Mouse (Mus musculus): ENCODE results near the gene Hyal4. TPM values are rescaled to one million over a fixed set of nuclear protein-coding genes. Genes with fewer than 3 reads are reported as not detected.

The Hyal4 gene
- total RNA-seq (2014; rRNA removed), result not detected in 2 replicates
- not detected in 2 replicates for polyA plus RNA-seq (2015; fragmentation: Nextera tagmentation; extraction: Ambion mirVana)

- TF ChIP-seq CTCF (IDR thresholded peaks at IDR 0.05; ENCODE audit: low read depth), result no peak
- H3K27me3 ChIP-seq (ENCODE audit: insufficient read depth, low read length), result no peaks in the 10 kb centered on the region
- no peaks in the 10 kb centered on the region for H3K36me3 ChIP-seq (ENCODE audit: insufficient read depth, low read length)
- no peak within 1 kb of the TSS for H3K27ac ChIP-seq
- no peaks in the 10 kb centered on the region for H3K9me3 ChIP-seq (ENCODE audit: low read length)
- H3K4me2 ChIP-seq (ENCODE audit: low read depth, low read length), result no peak within 1 kb of the TSS
- no peak for ATAC-seq
- H3K4me3 ChIP-seq (ENCODE audit: low read length), result no peak within 1 kb of the TSS
- no peak within 1 kb of the TSS for H3K9ac ChIP-seq (replicated peaks; ENCODE audit: low read length)
- DNase-seq (ENCODE audit: low spot score), result no peak
- no peaks in the 10 kb centered on the region for H3K4me1 ChIP-seq (ENCODE audit: insufficient read depth, low read length)
- WGBS, result 86% methylated on average over 4 of the region's 4 CpGs
Measured at GRCm38 (mm10) chr6:24748029-24748428, at the start of gene Hyal4. Gene Hyal4 (plus strand): TSS chr6:24748329.

DNA sequence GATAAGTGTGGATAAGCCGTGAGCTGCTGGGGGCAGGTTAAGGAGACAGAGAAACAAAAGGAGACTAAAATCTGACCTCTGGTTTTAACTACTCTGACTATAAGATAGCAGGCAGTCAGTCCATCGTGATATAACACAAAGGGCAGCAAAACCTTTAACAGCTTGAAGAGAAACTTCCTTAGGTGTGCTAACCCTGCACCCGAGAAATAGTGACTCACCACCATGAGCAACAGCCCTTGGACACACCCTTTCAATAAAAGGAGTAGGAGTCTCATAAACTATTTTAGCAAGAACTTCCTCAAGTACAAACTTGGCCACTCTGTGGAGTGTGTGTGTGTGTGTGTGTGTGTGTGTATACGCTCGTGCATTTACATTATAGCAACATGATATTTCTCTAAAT lies 41.0 kb upstream of the Hyal4 start:
- H3K4me1 ChIP-seq (ENCODE audit: insufficient read depth, low read length), result no peaks in the 10 kb centered on the region
- no peak for DNase-seq (ENCODE audit: low spot score)
- no peak for ATAC-seq
- H3K4me3 ChIP-seq (ENCODE audit: low read length), result no peak overlapping the region
- H3K27me3 ChIP-seq (ENCODE audit: insufficient read depth, low read length), result no peaks in the 10 kb centered on the region
- no peaks in the 10 kb centered on the region for H3K9me3 ChIP-seq (ENCODE audit: low read length)
- TF ChIP-seq CTCF (IDR thresholded peaks at IDR 0.05; ENCODE audit: low read depth), result no peak
- H3K9ac ChIP-seq (replicated peaks; ENCODE audit: low read length), result no peak overlapping the region
- no peak overlapping the region for H3K4me2 ChIP-seq (ENCODE audit: low read depth, low read length)
- no peaks in the 10 kb centered on the region for H3K36me3 ChIP-seq (ENCODE audit: insufficient read depth, low read length)
- H3K27ac ChIP-seq, result no peak overlapping the region
- 90% methylated on average over 5 of the region's 5 CpGs for WGBS

- Histone ChIP-seq H3K36me3 (ENCODE audit: insufficient read depth, low read length) (no peaks in the 10 kb centered on the region), H3K9ac (replicated peaks; ENCODE audit: low read length) (no peak overlapping the region), H3K4me3 (ENCODE audit: low read length) (no peak overlapping the region), H3K4me2 (ENCODE audit: low read depth, low read length) (no peak overlapping the region), H3K27me3 (ENCODE audit: insufficient read depth, low read length) (no peaks in the 10 kb centered on the region), H3K27ac (no peak overlapping the region), H3K9me3 (ENCODE audit: low read length) (no peaks in the 10 kb centered on the region), H3K4me1 (ENCODE audit: insufficient read depth, low read length) (no peaks in the 10 kb centered on the region)
- DNase-seq (ENCODE audit: low spot score) (no peak), ATAC-seq (no peak)
- 73% methylated on average over 2 of the region's 2 CpGs for WGBS
- TF ChIP-seq CTCF (IDR thresholded peaks at IDR 0.05; ENCODE audit: low read depth), result no peak
Measured at GRCm38 (mm10) chr6:24707499-24707898, 40.6 kb upstream of the Hyal4 start.

DNA sequence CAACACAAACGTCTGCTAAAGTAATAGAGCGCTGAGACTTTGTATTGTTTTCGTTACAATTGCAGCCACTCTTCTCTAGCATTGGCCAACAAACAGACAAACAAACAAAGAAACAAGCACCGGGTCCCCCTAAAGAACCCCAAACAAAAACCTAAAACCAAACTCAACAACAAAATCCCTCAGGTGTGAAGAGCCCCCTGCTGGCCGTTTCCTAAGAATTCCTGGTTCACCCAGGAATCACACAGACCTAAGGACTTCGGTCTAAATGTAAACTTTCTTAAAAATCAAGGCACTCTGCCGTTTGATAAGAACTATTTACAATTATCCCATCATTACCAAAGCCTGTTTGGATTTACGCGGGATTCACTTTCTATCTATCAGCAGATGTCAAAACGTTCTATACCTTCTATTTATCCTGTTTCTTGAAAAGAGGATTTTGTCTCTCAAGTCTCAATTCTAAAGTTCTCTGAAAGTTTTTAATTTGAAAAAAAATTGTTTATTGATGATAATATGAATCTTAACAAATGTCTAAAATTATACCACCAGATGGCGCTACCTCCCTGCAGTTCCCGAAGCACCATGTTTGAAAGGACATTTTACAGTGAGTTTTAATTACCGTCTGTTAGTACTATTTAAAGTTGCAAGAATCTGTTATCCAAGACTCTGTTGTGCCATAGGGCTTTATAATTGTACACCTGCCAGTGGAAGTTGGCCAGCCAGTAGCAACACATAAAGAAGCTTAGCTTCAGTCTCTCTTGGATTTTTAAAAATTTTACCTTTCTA lies 26.6 kb upstream of the Hyal4 start:
- peak; percentile 82 for DNase-seq (ENCODE audit: low spot score)
- Histone ChIP-seq H3K9ac (replicated peaks; ENCODE audit: low read length) (no peak overlapping the region), H3K4me1 (ENCODE audit: insufficient read depth, low read length) (no peaks in the 10 kb centered on the region), H3K4me3 (ENCODE audit: low read length) (no peak overlapping the region), H3K27ac (no peak overlapping the region), H3K9me3 (ENCODE audit: low read length) (no peaks in the 10 kb centered on the region), H3K4me2 (ENCODE audit: low read depth, low read length) (0 out of 2 replicates have a peak overlapping the region, but pooled peaks have one; percentile 30), H3K36me3 (ENCODE audit: insufficient read depth, low read length) (no peaks in the 10 kb centered on the region), H3K27me3 (ENCODE audit: insufficient read depth, low read length) (no peaks in the 10 kb centered on the region)
- peak; percentile 75 for TF ChIP-seq CTCF (IDR thresholded peaks at IDR 0.05; ENCODE audit: low read depth)
- 31% methylated on average over 13 of the region's 13 CpGs for WGBS
- 0 out of 2 replicates have a peak, but pooled peaks have one; percentile 43 for ATAC-seq

DNA sequence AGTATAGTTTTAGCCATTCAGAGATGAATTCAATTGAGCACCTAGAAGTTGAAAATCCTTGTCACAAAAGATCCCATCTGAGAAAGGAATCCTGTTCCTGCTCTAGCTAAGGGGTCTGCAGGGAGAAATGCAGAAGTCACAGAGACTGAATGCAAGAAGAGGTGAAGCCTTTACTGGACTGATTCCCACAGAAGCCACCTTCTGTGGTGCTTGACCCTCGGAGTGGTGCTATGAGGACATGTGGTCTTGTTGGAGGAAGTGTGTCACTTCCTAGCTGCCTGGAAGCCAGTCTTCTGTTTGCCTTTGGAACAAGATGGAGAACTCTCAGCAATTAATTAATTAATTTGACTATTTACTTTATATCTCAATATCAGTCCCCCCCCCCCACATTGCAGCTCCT lies 20.0 kb upstream of the Hyal4 start:
- no peak overlapping the region for H3K4me3 ChIP-seq (ENCODE audit: low read length)
- TF ChIP-seq CTCF (IDR thresholded peaks at IDR 0.05; ENCODE audit: low read depth), result no peak
- ATAC-seq, result no peak
- no peaks in the 10 kb centered on the region for H3K9me3 ChIP-seq (ENCODE audit: low read length)
- no peak overlapping the region for H3K4me2 ChIP-seq (ENCODE audit: low read depth, low read length)
- no peaks in the 10 kb centered on the region for H3K4me1 ChIP-seq (ENCODE audit: insufficient read depth, low read length)
- H3K27ac ChIP-seq, result no peak overlapping the region
- no peak overlapping the region for H3K9ac ChIP-seq (replicated peaks; ENCODE audit: low read length)
- no peaks in the 10 kb centered on the region for H3K27me3 ChIP-seq (ENCODE audit: insufficient read depth, low read length)
- WGBS, result 71% methylated on average over 1 of the region's 1 CpGs
- no peaks in the 10 kb centered on the region for H3K36me3 ChIP-seq (ENCODE audit: insufficient read depth, low read length)
- DNase-seq (ENCODE audit: low spot score), result no peak

- Histone ChIP-seq H3K4me1 (ENCODE audit: insufficient read depth, low read length) (no peaks in the 10 kb centered on the region), H3K9ac (replicated peaks; ENCODE audit: low read length) (no peak within 1 kb of the TSS), H3K4me3 (ENCODE audit: low read length) (no peak within 1 kb of the TSS), H3K9me3 (ENCODE audit: low read length) (no peaks in the 10 kb centered on the region), H3K4me2 (ENCODE audit: low read depth, low read length) (no peak within 1 kb of the TSS), H3K27ac (no peak within 1 kb of the TSS), H3K27me3 (ENCODE audit: insufficient read depth, low read length) (no peaks in the 10 kb centered on the region), H3K36me3 (ENCODE audit: insufficient read depth, low read length) (no peaks in the 10 kb centered on the region)
- no peak for TF ChIP-seq CTCF (IDR thresholded peaks at IDR 0.05; ENCODE audit: low read depth)
- WGBS, result 77% methylated on average over 3 of the region's 3 CpGs
- DNase-seq (ENCODE audit: low spot score) (no peak), ATAC-seq (no peak)
Measured at GRCm38 (mm10) chr6:24732945-24733344, 15.2 kb upstream of the Hyal4 start, which contains the start of gene Hyal6. Gene Hyal6 (plus strand): TSS chr6:24733245.

- DNase-seq (ENCODE audit: low spot score), result no peak
- TF ChIP-seq CTCF (IDR thresholded peaks at IDR 0.05; ENCODE audit: low read depth), result no peak
- no peaks in the 10 kb centered on the region for H3K27me3 ChIP-seq (ENCODE audit: insufficient read depth, low read length)
- H3K36me3 ChIP-seq (ENCODE audit: insufficient read depth, low read length), result no peaks in the 10 kb centered on the region
- H3K4me1 ChIP-seq (ENCODE audit: insufficient read depth, low read length), result no peaks in the 10 kb centered on the region
- no peak overlapping the region for H3K27ac ChIP-seq
- 89% methylated on average over 6 of the region's 6 CpGs for WGBS
- H3K4me3 ChIP-seq (ENCODE audit: low read length), result no peak overlapping the region
- no peak for ATAC-seq
- H3K9ac ChIP-seq (replicated peaks; ENCODE audit: low read length), result no peak overlapping the region
- H3K4me2 ChIP-seq (ENCODE audit: low read depth, low read length), result no peak overlapping the region
- H3K9me3 ChIP-seq (ENCODE audit: low read length), result no peaks in the 10 kb centered on the region
Measured at GRCm38 (mm10) chr6:24734565-24734964, 13.6 kb upstream of the Hyal4 start.
